Mouse (Mus musculus): ENCODE measurements at regions not wholly inside any gene's neighbourhood (a gene's known extent, or its start where the extent isn't known, plus 50 kb on each side); places are given as distances from the start of the nearest gene placed in this dataset.

DNA sequence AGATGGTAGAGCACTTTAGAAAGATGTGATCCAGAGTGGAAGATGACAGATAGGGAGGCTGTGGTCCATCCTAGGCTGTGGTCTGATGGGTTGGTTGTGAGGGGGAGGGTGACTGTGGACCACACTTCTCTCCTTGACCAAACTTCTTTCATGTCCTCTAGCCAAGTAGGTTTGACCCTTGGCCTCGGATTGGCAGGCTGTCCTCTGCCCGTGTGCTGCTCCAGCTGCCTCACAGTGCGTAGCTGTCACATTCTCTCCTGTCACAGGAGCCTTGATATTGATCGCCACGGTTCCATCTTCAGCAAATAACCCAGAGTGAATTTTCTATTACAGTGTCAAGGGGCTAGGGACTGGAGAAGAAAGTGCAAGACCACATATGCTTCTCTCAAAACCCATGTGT, 506.9 kb downstream of the Tbc1d22a start:
- in situ Hi-C loops (cut with MboI; ENCODE audit: low sequenced_read_pairs), result no loop called here

DNA sequence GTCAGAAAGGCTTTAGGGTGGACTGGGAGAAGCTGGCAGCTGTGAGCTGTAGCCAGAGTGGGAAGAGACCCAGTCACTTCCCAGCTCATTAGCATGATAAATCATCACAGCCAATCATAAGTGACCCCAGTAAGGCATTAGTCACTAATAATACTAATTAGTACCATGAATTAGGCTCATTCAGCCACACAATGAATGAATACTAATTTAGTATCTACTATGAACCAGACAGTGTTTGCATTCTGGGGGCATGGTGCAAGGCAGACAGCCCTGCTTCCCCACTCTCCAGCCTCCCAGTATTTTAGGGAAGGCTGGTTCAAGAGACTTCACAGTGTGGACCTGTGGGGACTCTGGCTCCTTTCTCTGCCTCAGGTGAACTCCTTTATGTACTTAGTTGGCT, 523.7 kb downstream of the Tbc1d22a start:
- in situ Hi-C loops (cut with MboI; ENCODE audit: low sequenced_read_pairs), result no loop called here

DNA sequence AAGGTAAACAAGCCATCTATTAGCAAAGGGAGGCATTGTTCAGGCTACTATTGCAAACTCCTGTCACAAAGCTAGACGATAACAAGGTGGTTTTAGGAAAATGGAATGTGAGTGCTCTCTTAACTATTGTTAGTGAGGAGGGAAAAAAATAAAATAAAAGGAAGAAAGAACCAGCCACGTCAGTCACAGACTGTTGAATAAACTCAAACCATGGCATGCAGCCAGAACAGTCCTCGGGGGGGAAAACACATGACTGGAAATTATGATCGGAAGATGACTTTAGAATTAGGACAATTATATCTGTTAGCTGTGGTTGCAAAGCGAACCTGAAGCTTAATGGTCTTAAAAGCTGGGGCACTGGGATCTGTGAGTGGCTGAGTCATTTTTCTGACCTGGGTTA, 524.1 kb downstream of the Tbc1d22a start:
- in situ Hi-C loops (cut with MboI; ENCODE audit: low sequenced_read_pairs), result no loop called here

DNA sequence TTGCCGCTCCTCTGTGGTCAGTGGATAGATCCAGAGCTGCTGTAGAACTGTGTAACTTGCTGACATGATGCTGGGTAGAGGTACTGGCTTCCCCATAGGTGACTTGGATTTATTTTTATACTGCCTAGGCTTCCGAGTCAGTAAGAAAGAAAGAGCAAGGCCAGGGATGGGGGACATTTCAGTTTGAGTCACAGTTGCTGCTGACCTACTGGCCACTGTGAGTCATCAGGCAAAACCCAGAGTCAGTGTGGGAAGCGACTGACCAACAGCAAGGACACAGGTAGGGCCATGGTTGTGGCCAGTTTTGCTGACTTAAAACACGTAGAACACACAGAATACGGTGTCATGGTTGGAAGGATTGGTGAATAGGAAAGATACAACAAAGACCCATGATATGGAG, 524.5 kb downstream of the Tbc1d22a start:
- in situ Hi-C loops (cut with MboI; ENCODE audit: low sequenced_read_pairs), result no loop called here

DNA sequence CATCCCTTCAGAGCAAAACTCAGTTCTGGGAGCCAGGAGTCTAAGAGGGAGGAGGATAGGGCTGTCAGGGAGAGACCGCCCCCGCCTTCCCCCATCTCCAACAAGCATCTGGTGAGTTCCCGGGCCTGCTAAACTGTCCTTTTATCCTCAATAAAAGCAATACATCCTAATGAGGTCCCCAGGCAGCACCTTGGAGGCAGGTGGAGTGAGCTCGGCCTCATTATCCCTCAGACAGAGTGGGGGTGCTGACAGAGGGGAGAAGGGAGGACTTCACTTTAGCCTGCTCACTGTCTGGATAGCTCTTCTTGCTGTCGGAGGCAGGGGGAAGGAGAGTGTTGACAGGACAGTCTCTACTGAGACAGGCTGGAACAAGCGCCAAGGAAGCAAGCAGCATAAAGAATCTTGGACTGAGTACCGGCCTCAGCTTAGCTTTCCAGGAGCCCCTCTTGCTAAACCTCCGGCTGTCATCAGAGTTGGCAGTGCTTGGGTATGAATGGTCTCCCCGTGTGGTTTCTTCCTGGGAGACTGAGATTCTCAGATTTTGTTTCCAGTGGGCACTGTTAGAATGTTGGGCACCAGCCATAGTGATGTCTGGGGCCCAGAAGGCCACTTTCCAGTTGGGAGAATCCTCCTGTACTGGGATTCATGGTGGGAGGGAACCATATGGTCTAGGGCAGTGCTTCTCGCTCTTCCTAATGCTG, 537.3 kb downstream of the Tbc1d22a start:
- in situ Hi-C loops (cut with MboI; ENCODE audit: low sequenced_read_pairs), result no loop called here

DNA sequence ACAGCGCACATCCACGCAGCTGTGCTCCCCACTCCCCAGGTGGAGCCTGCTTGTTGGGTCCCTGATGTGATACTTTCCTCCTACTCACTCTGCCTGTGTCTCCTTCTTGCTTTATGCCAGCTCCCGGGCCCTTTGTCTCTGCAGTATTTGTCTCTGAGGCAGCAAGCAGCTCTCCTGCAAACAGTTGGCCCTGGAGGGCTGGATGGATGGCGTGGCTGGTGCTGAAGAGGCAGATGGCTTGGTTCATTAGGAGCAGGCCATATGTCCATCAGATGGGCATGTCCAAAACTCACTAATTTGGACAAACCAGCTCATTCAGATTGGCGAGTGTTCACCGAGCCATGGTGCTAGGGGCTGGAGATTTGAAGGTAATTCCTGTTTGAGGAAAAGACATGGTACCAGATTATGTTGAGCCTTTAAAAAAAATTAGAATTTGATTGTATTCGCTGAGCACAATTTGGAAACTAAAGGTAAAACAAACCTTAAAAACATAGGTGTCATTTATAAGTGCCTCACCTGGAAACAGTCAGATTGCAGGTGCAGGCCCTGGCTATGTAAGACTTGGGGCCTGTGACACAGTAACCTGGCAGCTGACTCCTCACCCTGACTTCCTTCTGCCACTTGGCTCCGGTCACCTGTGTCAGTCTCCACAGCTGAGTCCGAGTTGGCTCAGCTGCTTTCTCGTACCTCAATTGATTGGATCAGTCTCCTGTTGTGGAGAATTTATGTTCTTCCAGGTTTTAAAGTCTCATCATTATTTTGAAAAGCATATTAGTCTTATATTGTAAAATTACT, 549.5 kb downstream of the Tbc1d22a start:
- in situ Hi-C loops (cut with MboI; ENCODE audit: low sequenced_read_pairs), result no loop called here

DNA sequence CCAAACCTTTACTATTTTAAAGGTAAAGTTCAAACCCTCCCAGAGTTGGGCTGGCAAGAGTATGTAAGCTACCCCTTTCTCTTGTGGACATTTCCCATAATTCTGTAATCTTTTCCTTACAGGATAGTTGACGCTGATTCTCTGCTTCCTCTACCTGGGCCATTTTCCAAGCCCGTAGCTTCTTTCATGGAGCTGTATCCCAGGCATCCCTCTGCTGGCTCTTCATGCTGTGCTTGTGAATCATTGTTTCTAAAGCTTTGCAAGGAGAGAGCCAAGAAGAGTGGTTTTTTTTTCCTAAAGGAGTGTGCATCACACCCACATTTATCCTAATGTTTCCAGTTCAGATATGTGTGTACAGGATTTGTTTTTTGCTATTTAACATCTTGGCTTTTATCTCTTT, 553.4 kb downstream of the Tbc1d22a start:
- in situ Hi-C loops (cut with MboI; ENCODE audit: low sequenced_read_pairs), result no loop called here

DNA sequence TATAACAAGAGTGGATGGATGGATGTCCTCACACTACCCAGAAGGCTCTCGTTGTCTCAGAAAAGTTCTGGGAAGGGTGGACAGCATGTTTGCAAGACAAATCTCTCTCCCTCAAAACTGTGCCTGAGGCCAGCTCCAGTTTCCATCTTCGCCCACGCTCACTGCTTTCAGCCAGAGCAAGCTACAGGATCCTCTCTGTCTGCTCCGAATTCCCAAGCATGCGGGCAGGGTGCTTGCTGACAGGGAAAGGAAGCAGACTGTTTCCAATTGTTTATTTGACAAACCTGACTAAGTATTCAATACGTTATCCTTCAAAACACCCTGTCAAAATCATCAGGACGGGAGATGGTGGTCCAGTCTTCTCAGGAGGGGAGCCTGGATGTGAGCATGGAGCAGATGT, 558.8 kb downstream of the Tbc1d22a start:
- in situ Hi-C loops (cut with MboI; ENCODE audit: low sequenced_read_pairs), result no loop called here

DNA sequence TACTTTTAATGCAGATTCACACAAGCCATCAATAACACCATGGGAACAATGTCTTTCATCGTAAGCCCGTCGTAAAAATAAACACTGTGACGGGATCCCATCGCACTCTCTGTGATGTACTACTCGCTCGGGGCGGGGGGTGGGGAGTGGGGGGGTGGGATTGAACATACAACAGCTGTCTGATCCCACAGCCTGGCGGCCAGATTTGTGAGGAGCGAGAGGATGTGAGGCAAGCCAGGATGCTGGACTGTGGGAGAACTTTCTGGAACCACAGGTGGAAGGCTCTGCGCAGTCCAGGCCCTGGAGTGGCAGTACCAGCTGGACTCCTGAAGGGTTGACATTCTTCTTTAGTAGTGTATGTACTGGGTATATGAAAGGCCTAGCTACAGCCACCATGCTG, 563.7 kb downstream of the Tbc1d22a start:
- in situ Hi-C loops (cut with MboI; ENCODE audit: low sequenced_read_pairs), result no loop called here

DNA sequence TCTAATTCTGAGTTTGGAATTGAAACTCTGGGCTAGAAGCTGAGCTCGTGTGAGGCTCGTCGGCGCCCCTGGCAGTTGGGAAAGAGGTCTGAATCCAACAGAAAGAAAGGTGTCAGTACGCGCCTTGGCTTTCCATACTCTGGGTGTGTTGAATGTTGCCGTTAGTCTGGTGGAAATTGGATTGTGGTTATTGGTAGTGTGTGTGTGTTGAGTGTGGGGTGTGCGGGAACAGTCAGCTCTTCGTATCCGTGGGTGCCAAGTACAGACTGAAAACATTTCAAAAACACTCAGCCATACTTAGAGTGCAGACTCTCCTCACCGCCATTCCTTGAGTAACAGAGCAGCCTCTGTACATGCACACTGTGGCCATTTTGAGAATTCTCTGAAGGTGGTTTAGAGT, 566.9 kb downstream of the Tbc1d22a start:
- in situ Hi-C loops (cut with MboI; ENCODE audit: low sequenced_read_pairs), result no loop called here

DNA sequence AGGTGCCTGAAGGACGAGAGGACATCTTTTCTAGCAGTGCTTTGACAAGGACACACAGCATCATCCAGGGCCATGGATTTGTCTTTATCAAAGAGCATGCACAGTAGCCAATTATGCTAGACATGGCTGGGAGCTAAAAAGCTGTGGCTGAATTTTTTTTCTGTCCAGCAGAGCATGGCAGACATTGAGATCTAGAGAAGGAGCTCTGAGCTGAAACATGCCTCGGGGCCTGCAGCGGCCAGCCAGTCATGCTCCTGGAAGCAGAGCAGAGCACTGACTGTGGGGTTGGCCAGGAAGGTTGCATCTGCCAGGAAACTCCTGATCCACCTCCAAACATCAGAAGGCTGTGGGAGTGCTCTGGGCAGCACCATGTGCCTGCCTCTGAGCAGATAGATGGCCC, 580.5 kb downstream of the Tbc1d22a start:
- in situ Hi-C loops (cut with MboI; ENCODE audit: low sequenced_read_pairs), result no loop called here

DNA sequence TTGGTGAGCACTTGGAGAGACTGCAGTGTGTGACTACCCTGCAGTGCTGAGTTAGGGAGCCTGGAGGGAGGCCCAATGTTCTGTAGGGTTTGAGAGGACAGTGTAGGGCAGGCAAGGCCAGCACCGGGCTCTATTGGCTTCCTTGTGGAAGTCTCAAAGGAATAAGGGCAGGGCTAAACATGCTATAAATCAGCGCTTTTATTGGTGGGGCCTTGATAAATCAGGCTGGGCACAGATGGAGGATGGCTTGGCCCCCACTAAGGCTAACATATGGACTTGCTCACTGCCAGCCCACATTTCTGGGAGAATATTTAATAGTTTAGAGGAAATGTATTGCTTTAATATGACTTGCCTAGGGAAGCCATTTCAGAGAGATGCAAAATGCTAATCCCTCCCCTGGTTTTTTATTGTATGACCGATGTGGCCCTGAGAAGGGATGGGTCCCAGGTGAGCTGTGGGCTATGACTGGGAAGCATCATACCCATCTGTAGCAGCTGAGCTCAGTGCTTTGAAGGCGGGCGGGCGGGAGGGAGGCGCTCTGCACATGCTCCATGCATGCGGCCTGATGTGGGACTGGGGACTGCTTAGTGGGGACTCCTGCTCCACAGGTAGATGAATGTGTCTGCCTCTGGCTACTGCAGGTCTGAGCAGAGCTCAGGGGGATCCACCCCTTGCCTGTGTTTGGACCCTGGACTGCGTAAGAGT, 584.4 kb downstream of the Tbc1d22a start:
- in situ Hi-C loops (cut with MboI; ENCODE audit: low sequenced_read_pairs), result no loop called here

DNA sequence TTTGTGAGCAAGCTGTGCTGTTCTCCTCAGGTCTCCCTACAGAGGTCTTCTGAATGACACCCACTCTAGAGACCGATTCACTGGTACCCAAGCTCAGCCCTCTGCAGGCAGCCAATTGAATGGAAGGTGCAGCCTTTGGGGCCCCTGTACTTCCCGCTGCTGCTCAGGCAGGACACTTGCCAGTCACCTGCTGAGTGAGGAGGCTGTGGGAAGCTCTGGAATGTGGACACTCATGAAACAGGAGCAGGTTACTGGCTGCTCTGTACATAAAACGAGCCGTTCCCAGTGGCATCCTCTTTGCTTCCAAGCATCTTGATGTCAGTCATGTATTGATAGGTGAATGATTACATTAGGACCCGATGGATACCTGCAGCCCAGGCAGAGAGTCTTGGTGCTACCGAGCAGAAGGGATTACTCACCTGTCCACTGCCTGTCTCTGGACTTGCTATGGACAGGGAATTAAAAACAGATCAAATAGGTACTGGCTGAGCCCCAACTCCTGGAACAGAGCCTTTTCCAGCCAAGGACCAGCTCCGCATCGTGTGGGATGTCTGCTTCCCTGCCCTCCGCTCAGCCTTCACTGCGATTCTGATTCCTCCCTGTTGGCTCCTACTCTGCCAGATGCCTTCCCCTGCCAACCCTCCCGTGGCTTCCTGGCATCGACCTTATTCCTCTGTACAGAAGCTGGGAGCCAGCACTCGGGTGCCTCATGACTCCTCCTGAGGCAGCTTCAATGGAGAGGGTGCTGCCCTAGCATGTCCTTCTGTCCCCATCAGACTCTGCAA, 593.2 kb downstream of the Tbc1d22a start:
- in situ Hi-C loops (cut with MboI; ENCODE audit: low sequenced_read_pairs), result no loop called here

DNA sequence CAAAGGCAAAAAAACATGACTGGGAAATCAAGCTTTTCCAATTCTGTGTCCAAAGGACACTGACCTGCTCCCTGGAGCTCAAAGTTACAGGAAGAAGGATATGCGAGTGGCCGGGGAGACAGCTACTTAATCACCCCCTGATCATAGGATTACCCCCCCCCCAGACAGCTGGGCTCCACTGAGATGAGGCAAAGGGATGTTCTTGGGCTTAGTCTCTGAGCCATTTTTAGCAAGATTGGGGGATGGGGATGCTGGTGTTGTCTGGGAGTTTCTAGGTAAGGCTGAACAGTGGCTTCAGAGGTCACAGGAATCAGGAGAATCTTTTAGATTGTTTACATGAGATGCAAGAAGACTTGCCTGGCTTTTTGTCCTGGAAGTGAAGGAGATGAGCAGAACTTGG, 597.6 kb downstream of the Tbc1d22a start:
- in situ Hi-C loops (cut with MboI; ENCODE audit: low sequenced_read_pairs), result no loop called here

DNA sequence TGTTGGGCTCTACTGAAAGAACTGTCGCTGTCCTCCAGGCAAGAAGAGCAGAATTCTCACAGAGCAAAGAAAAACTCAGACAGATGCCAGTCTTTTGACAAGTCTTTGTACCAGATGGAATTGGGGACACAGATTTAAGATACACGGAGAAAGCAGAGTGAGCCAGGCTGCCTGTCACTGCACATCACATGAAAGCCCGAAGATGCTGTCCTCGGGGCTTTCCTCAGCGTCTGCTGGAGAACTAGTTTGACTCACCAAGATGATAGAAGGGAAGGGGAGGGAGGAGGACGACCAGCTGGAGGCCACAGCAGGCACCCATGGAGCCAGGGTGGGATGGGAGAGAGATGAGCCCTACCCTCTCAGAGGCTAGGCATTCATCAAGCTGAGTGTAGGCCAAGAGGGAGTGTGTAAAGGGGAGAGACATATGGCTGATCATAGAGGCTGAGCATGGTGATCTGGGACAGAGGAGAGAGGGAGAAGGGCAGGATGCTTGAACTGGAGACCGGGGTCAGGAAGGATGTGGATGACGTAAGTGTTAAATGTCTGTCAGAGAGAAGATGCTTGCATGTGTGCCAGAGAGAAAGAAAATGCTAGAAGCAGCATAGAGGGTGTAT, 600.7 kb downstream of the Tbc1d22a start:
- in situ Hi-C loops (cut with MboI; ENCODE audit: low sequenced_read_pairs), result no loop called here

DNA sequence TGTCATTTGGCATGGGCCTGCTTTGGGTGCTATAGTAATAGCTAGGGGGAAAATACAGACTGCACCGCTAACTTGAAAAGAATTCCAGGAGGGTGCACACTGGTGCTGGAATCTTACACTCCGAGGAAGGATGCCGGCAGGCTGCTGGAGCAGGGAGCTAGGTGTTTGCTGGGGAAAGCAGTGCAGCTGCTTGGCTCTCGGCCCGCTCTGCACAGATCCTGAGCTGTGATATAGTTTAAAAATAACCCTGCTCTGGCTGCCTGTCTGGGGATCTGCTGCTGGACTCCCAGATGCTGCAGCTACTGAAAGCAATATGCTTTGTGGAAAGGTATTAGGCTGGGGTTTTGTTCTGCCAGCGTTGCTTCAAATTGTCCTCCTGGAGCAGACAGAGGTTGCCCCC, 621.7 kb downstream of the Tbc1d22a start:
- in situ Hi-C loops (cut with MboI; ENCODE audit: low sequenced_read_pairs), result no loop called here

DNA sequence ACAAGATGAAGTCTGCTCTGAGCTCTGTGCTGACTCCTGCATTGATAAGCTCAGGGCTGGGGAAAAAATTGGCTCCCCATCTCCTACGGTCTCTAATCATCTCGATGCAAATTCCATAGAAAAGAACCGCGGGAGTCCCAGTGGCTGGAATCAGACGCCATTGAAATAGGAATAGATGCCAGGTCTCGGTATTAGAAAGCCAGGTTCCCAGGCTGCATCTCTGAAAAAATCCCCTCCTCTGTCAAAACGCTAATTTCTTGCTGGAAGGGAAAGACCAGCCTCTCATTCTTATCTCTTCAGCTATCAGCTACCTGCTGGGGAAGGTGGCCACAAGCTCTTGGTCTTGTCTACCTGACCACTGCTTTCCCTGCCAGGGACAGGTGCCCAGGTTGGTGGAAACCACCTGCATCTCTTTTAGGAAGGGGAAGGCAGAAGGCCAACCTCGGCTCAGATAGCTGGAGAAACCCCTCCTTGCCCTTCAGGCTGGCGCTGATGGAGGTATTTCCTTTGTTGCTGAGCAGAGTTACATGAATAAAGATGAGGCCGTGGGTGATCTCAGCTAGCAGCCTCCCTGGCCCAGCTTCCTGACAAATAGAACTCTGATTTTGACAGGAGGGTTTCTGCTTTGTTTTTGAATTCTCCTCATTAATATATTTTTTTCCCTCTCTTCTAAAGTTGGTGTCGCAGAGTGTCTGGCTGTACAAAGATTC, 638.1 kb downstream of the Tbc1d22a start:
- in situ Hi-C loops (cut with MboI; ENCODE audit: low sequenced_read_pairs), result no loop called here

DNA sequence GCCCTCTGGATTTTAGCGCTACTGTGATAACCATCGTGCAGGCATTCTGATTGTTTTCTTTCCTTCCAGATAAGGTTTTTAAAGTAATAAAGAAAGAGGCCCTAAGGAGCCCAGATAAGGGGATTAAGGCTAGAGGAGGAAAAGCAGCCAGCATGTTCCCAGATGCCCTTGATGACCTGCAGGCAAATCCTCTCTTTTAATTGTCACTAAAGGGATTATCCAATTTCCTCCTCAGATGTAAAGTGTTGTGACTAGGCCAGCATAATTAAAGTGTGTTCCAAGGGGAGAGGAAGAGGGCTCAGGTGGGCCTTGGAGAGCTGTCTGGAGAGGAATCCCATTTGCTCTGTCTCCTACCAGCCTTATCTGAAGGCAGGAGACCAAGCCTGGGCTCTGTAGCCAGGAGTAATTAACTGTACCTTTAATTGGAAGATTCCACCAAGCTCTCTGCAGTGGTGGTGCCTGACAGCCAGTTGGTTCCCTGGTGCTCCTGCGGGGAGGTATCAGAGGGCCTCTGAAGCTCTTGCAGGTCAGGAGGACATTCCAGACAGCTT, 644.2 kb downstream of the Tbc1d22a start:
- in situ Hi-C loops (cut with MboI; ENCODE audit: low sequenced_read_pairs), result no loop called here

DNA sequence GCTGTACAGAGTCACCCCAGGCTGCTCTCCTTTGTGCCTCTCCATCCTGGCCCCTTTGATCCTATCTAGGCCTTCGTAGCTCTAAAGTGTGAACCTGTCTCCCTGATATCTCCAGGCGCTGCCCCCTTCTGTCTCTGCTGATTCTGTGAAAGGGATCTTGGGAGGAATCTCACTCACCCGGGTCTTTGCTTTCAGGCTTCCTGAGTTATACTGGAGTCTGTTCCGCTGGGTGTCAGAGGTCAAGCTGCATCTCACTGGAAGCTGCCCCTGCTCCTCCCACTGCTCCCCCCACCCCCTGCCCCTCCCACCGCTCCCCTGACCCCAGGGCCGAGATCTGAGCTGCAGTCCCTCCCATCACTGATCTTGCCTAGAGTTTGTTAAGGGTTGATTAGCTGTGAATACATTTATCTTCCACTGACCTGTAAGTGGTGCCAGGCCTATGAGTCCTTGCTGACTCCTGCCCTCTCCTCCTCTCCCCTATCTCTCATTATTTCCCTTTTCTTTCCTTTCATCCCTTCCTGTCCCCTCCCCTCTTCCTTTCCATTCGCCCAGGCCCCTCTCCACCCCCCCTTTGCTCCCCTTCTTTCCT, 661.6 kb downstream of the Tbc1d22a start:
- in situ Hi-C loops (cut with MboI; ENCODE audit: low sequenced_read_pairs), result no loop called here

Data from CH12F3 (cell line).